Mouse (Mus musculus) cerebellum, adult 2 months (tissue): Measurements from ENCODE around the gene Trub1.

ENCODE experiments used
- CTCF ChIP-seq: fragments of 200-500 bp; IDR thresholded peaks from 2 replicates; pipeline ENCODE4 v1.5.1; 2011; ENCODE audit warnings: low read depth, mild to moderate bottlenecking, control low read depth, low read length, moderate library complexity, borderline replicate concordance; ENCODE audit not compliant: insufficient read depth
- POLR2A ChIP-seq: fragments of 200-500 bp; IDR thresholded peaks from 2 replicates; pipeline ENCODE4 v1.6.1; 2011; ENCODE audit warnings: low read length, control low read depth, borderline replicate concordance; ENCODE audit not compliant: insufficient read depth

DNA sequence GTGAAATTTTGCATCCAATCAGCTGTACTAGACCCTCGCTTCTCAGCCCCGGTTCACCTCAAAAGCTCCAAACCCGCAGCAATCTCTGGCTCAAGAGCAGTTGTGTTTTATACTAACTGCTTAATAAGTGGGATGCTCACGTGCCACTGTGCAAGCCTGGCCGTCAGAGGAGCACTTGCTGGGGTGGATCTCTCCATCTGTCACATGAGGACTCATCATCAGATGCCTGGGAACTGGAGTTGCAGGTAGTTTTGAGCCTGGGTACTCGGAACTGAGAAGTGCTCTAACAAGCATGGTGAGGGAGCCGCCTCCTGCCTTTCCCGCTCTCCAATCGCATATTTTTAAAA lies 48.2 kb upstream of the Trub1 start:
- no peak for TF ChIP-seq CTCF
- TF ChIP-seq POLR2A, result no peak
